Mouse (Mus musculus): ENCODE measurements around the gene Zhx3. TPM values are rescaled to one million over a fixed set of nuclear protein-coding genes. Genes with fewer than 3 reads are reported as not detected.

The Zhx3 gene
- polyA plus RNA-seq, 1 experiment from 2014 or later, result 15.5 TPM

- ATAC-seq (ENCODE audit: low read depth), result no peak
- H3K36me3 ChIP-seq (ENCODE audit: control insufficient read depth, insufficient read depth, low read length), result peaks cover 63% of the 10 kb centered on the region
- no peak overlapping the region for H3K4me3 ChIP-seq (ENCODE audit: low read depth, low read length)
Measured at GRCm38 (mm10) chr2:160702824-160703223, 170.0 kb downstream of the Zhx3 start.

DNA sequence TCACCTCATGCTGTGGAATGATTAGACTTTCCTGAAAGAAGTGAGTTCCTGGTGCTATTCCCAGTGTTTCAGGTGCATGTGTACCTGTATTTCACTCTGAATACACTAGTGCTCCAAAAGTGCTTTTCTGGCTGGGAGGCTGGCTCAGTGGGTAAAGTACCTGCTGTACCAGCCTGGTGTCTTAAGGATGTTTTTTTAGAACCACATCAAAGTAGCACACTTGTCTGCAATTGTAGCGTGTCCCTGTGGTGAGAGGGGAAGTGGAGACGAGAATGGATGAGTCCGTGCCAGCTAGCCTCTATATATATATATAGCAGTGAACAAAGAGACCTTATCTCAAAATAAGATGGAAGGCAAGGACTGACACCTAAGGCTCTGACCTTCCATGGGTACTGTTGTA, 171.2 kb downstream of the Zhx3 start:
- no peak overlapping the region for H3K4me3 ChIP-seq (ENCODE audit: low read depth, low read length)
- no peak overlapping the region for H3K9ac ChIP-seq (replicated peaks; ENCODE audit: low read depth, low read length)
- H3K27me3 ChIP-seq (ENCODE audit: control insufficient read depth, insufficient read depth, low read length), result no peaks in the 10 kb centered on the region
- H3K36me3 ChIP-seq (ENCODE audit: control insufficient read depth, insufficient read depth, low read length), result peaks cover 55% of the 10 kb centered on the region
- no peaks in the 10 kb centered on the region for H3K9me3 ChIP-seq (ENCODE audit: control insufficient read depth, low read length)
- no peak for ATAC-seq (ENCODE audit: low read depth)
- H3K4me2 ChIP-seq (ENCODE audit: low read depth, low read length), result no peak overlapping the region
- H3K4me1 ChIP-seq (ENCODE audit: control insufficient read depth, insufficient read depth, low read length), result no peaks in the 10 kb centered on the region
- 82% methylated on average over 3 of the region's 3 CpGs for WGBS
- no peak overlapping the region for H3K27ac ChIP-seq (ENCODE audit: low read depth, low read length)

More at GRCm38 (mm10) chr2:160702824-160703223, 170.0 kb downstream of the Zhx3 start:
- no peaks in the 10 kb centered on the region for H3K9me3 ChIP-seq (ENCODE audit: control insufficient read depth, low read length)
- no peak overlapping the region for H3K9ac ChIP-seq (replicated peaks; ENCODE audit: low read depth, low read length)
- no peaks in the 10 kb centered on the region for H3K4me1 ChIP-seq (ENCODE audit: control insufficient read depth, insufficient read depth, low read length)
- no peak overlapping the region for H3K27ac ChIP-seq (ENCODE audit: low read depth, low read length)
- no peak overlapping the region for H3K4me2 ChIP-seq (ENCODE audit: low read depth, low read length)
- no peaks in the 10 kb centered on the region for H3K27me3 ChIP-seq (ENCODE audit: control insufficient read depth, insufficient read depth, low read length)

DNA sequence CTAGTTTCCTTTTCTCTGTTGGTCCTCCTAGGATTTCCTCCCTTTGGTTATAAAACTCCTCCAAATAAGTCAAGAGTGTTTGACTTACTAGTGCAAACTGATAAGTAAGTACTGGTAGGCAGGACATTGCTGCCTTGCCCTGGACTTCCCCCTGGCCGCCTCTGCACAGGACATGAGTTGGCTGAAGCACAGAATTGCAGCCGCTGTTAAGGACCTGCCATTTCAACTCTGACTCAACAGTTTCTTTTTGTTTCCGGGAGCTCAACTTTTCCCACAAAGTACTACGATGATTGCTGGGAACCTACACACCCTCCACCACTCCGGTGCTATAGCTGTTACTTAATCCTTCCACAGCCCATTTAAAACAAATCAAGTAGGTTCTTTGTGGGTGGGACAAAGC, 172.5 kb downstream of the Zhx3 start:
- Histone ChIP-seq H3K4me2 (ENCODE audit: low read depth, low read length) (no peak overlapping the region), H3K4me3 (ENCODE audit: low read depth, low read length) (no peak overlapping the region), H3K4me1 (ENCODE audit: control insufficient read depth, insufficient read depth, low read length) (no peaks in the 10 kb centered on the region), H3K9me3 (ENCODE audit: control insufficient read depth, low read length) (no peaks in the 10 kb centered on the region), H3K9ac (replicated peaks; ENCODE audit: low read depth, low read length) (no peak overlapping the region), H3K27ac (ENCODE audit: low read depth, low read length) (no peak overlapping the region), H3K36me3 (ENCODE audit: control insufficient read depth, insufficient read depth, low read length) (peaks cover 50% of the 10 kb centered on the region), H3K27me3 (ENCODE audit: control insufficient read depth, insufficient read depth, low read length) (no peaks in the 10 kb centered on the region)
- 72% methylated on average over 5 of the region's 5 CpGs for WGBS
- no peak for ATAC-seq (ENCODE audit: low read depth)

Other genes with a start within 250 kb of the Zhx3 start
- 80.3 and 83.5 TPM in 2 replicates for gene Top1, start 227.1 kb downstream of the Zhx3 start, polyA plus RNA-seq (2014; fragmentation: Nextera tagmentation; extraction: Ambion mirVana)
- 50.6 and 74.0 TPM in 2 replicates for gene Plcg1, start 141.7 kb downstream of the Zhx3 start, polyA plus RNA-seq (2014; fragmentation: Nextera tagmentation; extraction: Ambion mirVana)
- 0.21 and 0.43 TPM in 2 replicates for gene Lpin3, start 7.7 kb upstream of the Zhx3 start, polyA plus RNA-seq (2014; fragmentation: Nextera tagmentation; extraction: Ambion mirVana)
- 0.11 and 0.45 TPM in 2 replicates for gene Emilin3, start 39.3 kb upstream of the Zhx3 start, polyA plus RNA-seq (2014; fragmentation: Nextera tagmentation; extraction: Ambion mirVana)
- 35.7 and 45.6 TPM in 2 replicates for gene Chd6, start 236.1 kb upstream of the Zhx3 start, polyA plus RNA-seq (2014; fragmentation: Nextera tagmentation; extraction: Ambion mirVana)

Measured in neural tube, embryonic 14.5 days (tissue).